In the genomic region with DNA sequence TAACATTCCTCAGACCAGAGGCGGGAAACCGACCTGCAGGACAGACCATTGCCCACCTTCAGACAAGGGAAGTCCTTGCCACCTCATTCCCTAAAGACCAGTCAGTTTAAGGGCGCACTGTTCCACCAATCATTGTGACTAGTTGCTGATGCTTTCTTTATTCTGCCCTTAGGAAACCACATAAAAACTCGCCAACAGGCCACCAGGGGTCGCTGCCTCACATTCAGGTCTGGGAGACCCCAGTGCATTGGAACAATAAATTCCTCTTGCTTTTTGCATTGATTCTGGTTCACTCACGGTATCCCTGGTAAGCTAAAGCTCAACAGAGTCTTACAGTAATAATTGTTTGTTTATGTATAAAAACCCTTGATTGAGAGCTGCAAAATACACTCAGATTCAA, we compare ENCODE assay signal across 1 mouse cellular context.
A peak's percentile ranks its signal among the peaks of the same experiment; 100 is the strongest.
TF ChIP-seq lines count a peak whose summit lies in the region.

No protein-coding gene starts in this region.

TF ChIP-seq in MEL, 35 proteins besides CTCF, POLR2A, EP300 and RAD21:
- TF ChIP-seq SMC3 (IDR thresholded peaks at IDR 0.05; ENCODE audit: low read depth, low read length), result peak; percentile 36
- TF ChIP-seq ZMIZ1 (IDR thresholded peaks at IDR 0.05; ENCODE audit: low read depth, low read length), result no peak
